Mouse (Mus musculus): ENCODE measurements around the gene Mfsd12. TPM values are rescaled to one million over a fixed set of nuclear protein-coding genes. Genes with fewer than 3 reads are reported as not detected.

Gene Mfsd12
- polyA plus RNA-seq, 1 experiment = 14.3 TPM

GRCm38 (mm10) chr10:81399798-81400308, 42.6 kb downstream of the Mfsd12 start:
- WGBS = 89% methylated on average over 18 of the region's 18 CpGs
- H3K4me3 ChIP-seq (replicated peaks; ENCODE audit: control insufficient read depth, low read depth, low read length) = no peak overlapping the region

GRCm38 (mm10) chr10:81400371-81401204, 43.3 kb downstream of the Mfsd12 start:
- no peak for TF ChIP-seq POLR2A (IDR thresholded peaks at IDR 0.05; ENCODE audit: borderline replicate concordance, control insufficient read depth, low read depth, low read length)
- no peak for TF ChIP-seq CTCF (IDR thresholded peaks at IDR 0.05; ENCODE audit: control insufficient read depth, insufficient read depth, low read length)
- Histone ChIP-seq H3K4me1 (ENCODE audit: control insufficient read depth, insufficient read depth, low read length) (peaks cover 3% of the 10 kb centered on the region; the same call in 1 of the 2 replicates), H3K27ac (ENCODE audit: control insufficient read depth, insufficient read depth, low read depth, low read length, poor library complexity) (no peak overlapping the region), H3K4me3 (replicated peaks; ENCODE audit: control insufficient read depth, low read depth, low read length) (no peak overlapping the region)
- WGBS = 89% methylated on average over 22 of the region's 22 CpGs

More at GRCm38 (mm10) chr10:81399798-81400308, 42.6 kb downstream of the Mfsd12 start:
- TF ChIP-seq CTCF (IDR thresholded peaks at IDR 0.05; ENCODE audit: control insufficient read depth, insufficient read depth, low read length) = no peak
- no peak for TF ChIP-seq POLR2A (IDR thresholded peaks at IDR 0.05; ENCODE audit: borderline replicate concordance, control insufficient read depth, low read depth, low read length)
- no peak overlapping the region for H3K27ac ChIP-seq (ENCODE audit: control insufficient read depth, insufficient read depth, low read depth, low read length, poor library complexity)
- H3K4me1 ChIP-seq (ENCODE audit: control insufficient read depth, insufficient read depth, low read length) = peaks cover 2% of the 10 kb centered on the region; the same call in 1 of the 2 replicates

DNA sequence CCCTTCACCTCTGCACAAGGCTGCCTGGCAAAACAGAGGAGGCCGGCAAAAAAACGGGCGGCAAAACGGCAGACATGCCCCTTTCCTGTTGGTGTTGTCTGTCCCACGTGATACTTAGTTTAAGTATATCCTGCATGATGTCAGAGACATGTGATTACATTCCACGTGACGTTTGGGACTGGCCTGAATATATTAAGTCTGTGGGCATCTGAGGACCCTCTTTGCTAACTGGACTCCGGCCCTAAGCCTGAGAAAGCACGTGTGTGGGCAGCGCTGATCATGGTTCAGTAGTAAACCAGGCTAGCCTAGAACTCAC, 43.9 kb downstream of the Mfsd12 start:
- H3K27ac ChIP-seq (ENCODE audit: control insufficient read depth, insufficient read depth, low read depth, low read length, poor library complexity) = no peak overlapping the region

DNA sequence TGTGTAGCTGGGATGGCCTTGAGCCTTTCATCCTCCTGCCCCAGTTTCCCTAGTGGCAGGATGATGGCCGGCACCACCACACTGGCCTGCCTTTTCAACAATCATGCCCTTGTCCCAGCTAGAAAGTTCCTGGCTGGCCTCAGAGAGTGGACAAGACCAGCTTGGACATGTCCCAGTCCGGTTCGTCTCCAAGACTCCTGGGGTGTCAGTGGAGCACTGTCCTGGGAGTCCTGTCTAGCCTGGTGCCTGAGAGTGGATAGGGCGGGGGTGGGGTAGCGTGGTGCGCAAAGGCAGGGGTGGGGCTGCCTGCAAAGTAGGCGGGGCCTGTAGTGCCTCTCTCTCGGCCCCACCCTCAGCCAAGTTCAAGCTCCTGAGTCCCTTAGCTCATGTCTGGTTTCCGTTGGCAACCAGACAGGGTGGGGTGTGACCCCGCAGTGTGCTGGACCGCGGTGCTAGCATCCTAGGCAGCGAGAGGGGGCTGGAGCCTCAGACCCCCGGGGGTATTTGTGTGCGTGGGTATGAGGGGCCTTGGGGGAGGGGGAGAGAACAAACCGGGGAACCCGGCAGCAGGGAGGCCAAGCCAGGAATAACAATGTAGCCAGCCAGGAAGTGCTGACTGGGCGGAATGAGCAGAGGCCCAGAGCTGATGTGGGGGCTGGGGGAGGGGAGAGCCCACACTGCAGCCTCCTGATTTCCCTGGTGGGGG, 44.4 kb downstream of the Mfsd12 start:
- TF ChIP-seq POLR2A (IDR thresholded peaks at IDR 0.05; ENCODE audit: borderline replicate concordance, control insufficient read depth, low read depth, low read length) = no peak
- TF ChIP-seq CTCF (IDR thresholded peaks at IDR 0.05; ENCODE audit: control insufficient read depth, insufficient read depth, low read length) = no peak
- Histone ChIP-seq H3K4me1 (ENCODE audit: control insufficient read depth, insufficient read depth, low read length) (peaks cover 4% of the 10 kb centered on the region; the same call in 1 of the 2 replicates), H3K4me3 (replicated peaks; ENCODE audit: control insufficient read depth, low read depth, low read length) (no peak overlapping the region), H3K27ac (ENCODE audit: control insufficient read depth, insufficient read depth, low read depth, low read length, poor library complexity) (no peak overlapping the region)
- WGBS = 52% methylated on average over 18 of the region's 18 CpGs

More for the DNA sequence above, 43.9 kb downstream of the Mfsd12 start:
- H3K4me1 ChIP-seq (ENCODE audit: control insufficient read depth, insufficient read depth, low read length) = peaks cover 4% of the 10 kb centered on the region; the same call in 1 of the 2 replicates
- no peak overlapping the region for H3K4me3 ChIP-seq (replicated peaks; ENCODE audit: control insufficient read depth, low read depth, low read length)
- TF ChIP-seq CTCF (IDR thresholded peaks at IDR 0.05; ENCODE audit: control insufficient read depth, insufficient read depth, low read length) (no peak), POLR2A (IDR thresholded peaks at IDR 0.05; ENCODE audit: borderline replicate concordance, control insufficient read depth, low read depth, low read length) (no peak)
- 84% methylated on average over 10 of the region's 10 CpGs for WGBS

DNA sequence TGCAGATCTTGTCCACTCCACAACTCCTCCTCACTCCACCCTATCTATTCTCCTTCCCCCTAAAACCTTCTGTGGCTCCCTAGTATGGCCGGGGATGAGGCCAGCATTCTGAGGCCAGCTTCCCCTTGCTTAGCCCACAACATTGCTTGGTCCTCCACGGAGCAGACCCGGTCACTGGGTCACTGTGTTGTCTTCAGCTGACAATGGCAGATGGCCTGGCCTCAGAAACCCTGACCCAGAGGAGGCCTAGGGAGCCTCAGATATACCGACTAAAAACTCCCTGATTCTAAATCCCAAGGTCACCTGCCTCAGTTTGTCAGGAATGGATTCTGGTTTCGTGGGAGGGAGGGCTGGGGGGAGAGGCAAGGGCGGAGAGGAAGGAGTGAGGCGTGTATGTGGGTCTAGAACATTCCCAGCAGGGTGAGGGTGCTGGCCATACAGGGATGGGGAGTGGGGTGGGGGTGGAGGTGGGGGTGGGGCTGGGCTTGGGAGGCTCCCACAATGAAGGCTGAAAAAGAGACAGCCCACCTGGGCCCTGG, 45.0 kb downstream of the Mfsd12 start:
- no peak for TF ChIP-seq POLR2A (IDR thresholded peaks at IDR 0.05; ENCODE audit: borderline replicate concordance, control insufficient read depth, low read depth, low read length)
- TF ChIP-seq CTCF (IDR thresholded peaks at IDR 0.05; ENCODE audit: control insufficient read depth, insufficient read depth, low read length) = no peak
- peaks cover 4% of the 10 kb centered on the region; the same call in 1 of the 2 replicates for H3K4me1 ChIP-seq (ENCODE audit: control insufficient read depth, insufficient read depth, low read length)
- H3K4me3 ChIP-seq (replicated peaks; ENCODE audit: control insufficient read depth, low read depth, low read length) = no peak overlapping the region
- 77% methylated on average over 7 of the region's 7 CpGs for WGBS
- no peak overlapping the region for H3K27ac ChIP-seq (ENCODE audit: control insufficient read depth, insufficient read depth, low read depth, low read length, poor library complexity)

GRCm38 (mm10) chr10:81403511-81403910, 46.2 kb downstream of the Mfsd12 start:
- Histone ChIP-seq H3K27ac (ENCODE audit: control insufficient read depth, insufficient read depth, low read depth, low read length, poor library complexity) (no peak overlapping the region), H3K4me1 (ENCODE audit: control insufficient read depth, insufficient read depth, low read length) (peaks cover 10% of the 10 kb centered on the region), H3K4me3 (replicated peaks; ENCODE audit: control insufficient read depth, low read depth, low read length) (no peak overlapping the region)
- TF ChIP-seq POLR2A (IDR thresholded peaks at IDR 0.05; ENCODE audit: borderline replicate concordance, control insufficient read depth, low read depth, low read length) = no peak
- TF ChIP-seq CTCF (IDR thresholded peaks at IDR 0.05; ENCODE audit: control insufficient read depth, insufficient read depth, low read length) = no peak
- 91% methylated on average over 10 of the region's 10 CpGs for WGBS

DNA sequence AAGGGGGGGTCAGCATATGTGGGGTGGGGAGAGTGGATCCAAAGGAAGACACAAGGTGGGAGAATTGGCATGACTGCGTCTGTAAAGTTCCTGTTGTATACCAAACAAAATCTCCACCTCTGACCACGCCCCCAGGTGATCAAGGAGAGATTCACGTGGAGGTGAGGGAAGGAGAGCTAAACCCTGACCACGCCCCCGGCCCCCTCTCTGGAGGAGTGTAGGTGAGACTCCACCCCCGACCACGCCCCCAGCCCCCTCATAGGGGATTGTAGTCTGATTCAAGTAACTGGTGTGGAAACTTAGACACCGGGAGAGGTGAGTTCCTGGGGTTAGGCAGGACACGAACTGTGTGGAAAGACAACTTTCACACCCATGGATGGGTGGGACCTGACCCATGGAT, 46.8 kb downstream of the Mfsd12 start:
- Histone ChIP-seq H3K4me3 (replicated peaks; ENCODE audit: control insufficient read depth, low read depth, low read length) (peak overlapping the region; percentile 46), H3K4me1 (ENCODE audit: control insufficient read depth, insufficient read depth, low read length) (peaks cover 11% of the 10 kb centered on the region), H3K27ac (ENCODE audit: control insufficient read depth, insufficient read depth, low read depth, low read length, poor library complexity) (0 out of 2 replicates have a peak overlapping the region, but pooled peaks have one; percentile 72)
- TF ChIP-seq POLR2A (IDR thresholded peaks at IDR 0.05; ENCODE audit: borderline replicate concordance, control insufficient read depth, low read depth, low read length) = no peak
- no peak for TF ChIP-seq CTCF (IDR thresholded peaks at IDR 0.05; ENCODE audit: control insufficient read depth, insufficient read depth, low read length)
- WGBS = 64% methylated on average over 9 of the region's 9 CpGs

DNA sequence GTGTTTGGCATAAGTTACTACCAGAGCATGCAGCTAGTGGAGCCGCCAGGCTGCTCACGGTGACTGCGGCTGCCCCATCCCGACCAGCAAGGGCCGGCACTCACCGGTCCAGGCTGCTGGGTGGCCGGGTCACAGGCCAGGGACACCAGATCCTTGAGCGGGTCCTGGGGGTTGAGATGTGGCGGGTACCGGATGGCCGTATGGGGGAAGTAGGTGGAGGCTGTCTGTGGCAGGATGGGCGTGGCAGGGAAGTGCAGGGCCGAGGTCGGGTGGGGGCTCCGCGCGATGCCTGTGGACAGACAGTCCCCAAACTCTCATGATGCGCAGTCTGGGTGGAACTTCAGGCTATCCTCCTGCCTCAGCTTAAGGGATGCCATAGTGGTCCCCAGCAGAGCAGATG, 47.4 kb downstream of the Mfsd12 start:
- TF ChIP-seq CTCF (IDR thresholded peaks at IDR 0.05; ENCODE audit: control insufficient read depth, insufficient read depth, low read length) (no peak), POLR2A (IDR thresholded peaks at IDR 0.05; ENCODE audit: borderline replicate concordance, control insufficient read depth, low read depth, low read length) (no peak)
- H3K27ac ChIP-seq (ENCODE audit: control insufficient read depth, insufficient read depth, low read depth, low read length, poor library complexity) = peak overlapping the region; percentile 72
- WGBS = 32% methylated on average over 18 of the region's 18 CpGs
- peaks cover 11% of the 10 kb centered on the region for H3K4me1 ChIP-seq (ENCODE audit: control insufficient read depth, insufficient read depth, low read length)
- H3K4me3 ChIP-seq (replicated peaks; ENCODE audit: control insufficient read depth, low read depth, low read length) = peak overlapping the region; percentile 46

Data from bone marrow, adult 2 months (tissue).